Mouse (Mus musculus) liver, embryonic 14.5 days (tissue): ENCODE results near the gene Fkbp14. TPM values are rescaled to one million over a fixed set of nuclear protein-coding genes. Genes with fewer than 3 reads are reported as not detected.
A peak's percentile ranks its signal among the peaks of the same experiment; 100 is the strongest.

Experiments
- ATAC-seq: fragments of 200-750 bp; cut with Nextera tagmentation; 2 replicates; pipeline ENCODE4 v1.8.0; 2017; ENCODE audit warnings: moderate number of reproducible peaks, mild to moderate bottlenecking, moderate library complexity; ENCODE audit not compliant: insufficient read depth
- DNase-seq, 3 experiments: peaks; one replicate each; pipeline ENCODE4 v3.0.0-alpha.2; 2012 to 2013; ENCODE audit warnings: low read depth in 3 of 3, low spot score in 3 of 3
- H3K27ac ChIP-seq: fragments of 300-500 bp; sonication (generic); 2 replicates; pipeline ENCODE4 v1.5.1; 2014; ENCODE audit warnings: moderate library complexity, mild to moderate bottlenecking, control low read depth, inconsistent platforms
- H3K27me3 ChIP-seq: fragments of 300-500 bp; sonication (generic); 2 replicates; pipeline ENCODE4 v1.6.1; 2014; ENCODE audit warnings: mild to moderate bottlenecking, low read length, moderate library complexity; ENCODE audit not compliant: control insufficient read depth, insufficient read depth
- H3K36me3 ChIP-seq: fragments of 300-500 bp; sonication (generic); replicated peaks from 2 replicates; pipeline ENCODE4 v1.6.1; 2014; ENCODE audit warnings: low read depth; ENCODE audit not compliant: control insufficient read depth, insufficient read depth
- H3K4me1 ChIP-seq, 2 experiments: fragments of 200-500 bp in 1 of 2; fragments of 300-500 bp in 1 of 2; sonication (generic) in 1 of 2; replicated peaks; 2 replicates each; pipeline ENCODE4 v1.6.1; 2012 to 2014; ENCODE audit warnings: antibody characterized with exemption in 1 of 2, inconsistent platforms in 1 of 2, low read length in 1 of 2; ENCODE audit not compliant: control insufficient read depth in 2 of 2, insufficient read depth in 2 of 2
- H3K4me2 ChIP-seq: fragments of 300-500 bp; sonication (generic); 2 replicates; pipeline ENCODE4 v1.6.1; 2014; ENCODE audit warnings: low read depth, mild to moderate bottlenecking, control low read depth, moderate library complexity
- H3K4me3 ChIP-seq, 2 experiments: fragments of 200-500 bp in 1 of 2; fragments of 300-500 bp in 1 of 2; sonication (generic) in 1 of 2; 2 replicates each; pipeline ENCODE4 v1.5.1; 2012 to 2014; ENCODE audit warnings: low read depth in 2 of 2, low read length in 2 of 2, mild to moderate bottlenecking in 2 of 2, control low read depth in 1 of 2, inconsistent platforms in 1 of 2, moderate library complexity in 1 of 2; ENCODE audit not compliant: insufficient read depth in 1 of 2
- H3K9ac ChIP-seq: fragments of 300-500 bp; sonication (generic); replicated peaks from 2 replicates; pipeline ENCODE4 v1.6.1; 2014; ENCODE audit warnings: mild to moderate bottlenecking, control low read depth, moderate library complexity
- H3K9me3 ChIP-seq: fragments of 300-500 bp; sonication (generic); 2 replicates; pipeline ENCODE4 v1.6.1; 2016; ENCODE audit warnings: low read length, mixed read lengths; ENCODE audit not compliant: control insufficient read depth
- CTCF ChIP-seq: IDR thresholded peaks from 2 replicates; pipeline ENCODE4 v1.5.1; 2016; ENCODE audit warnings: antibody characterized with exemption, low read depth, control low read depth
- EP300 ChIP-seq: IDR thresholded peaks from 2 replicates; pipeline ENCODE4 v1.6.1; 2016; ENCODE audit warnings: antibody characterized with exemption, low read depth
- WGBS: fragments of 180-500 bp; shearing (Covaris S2); extraction: QIAGEN DNeasy Blood & Tissue Kit; methylation state at CpG from one replicate; pipeline ENCODE4 v1.1.7; 2014; ENCODE audit not compliant: insufficient replicate concordance; 5-methylcytosine and 5-hydroxymethylcytosine counted together
- polyA plus RNA-seq, 2 experiments: library from polyadenylated mRNA; depleted of rRNA in 1 of 2; stranded (reverse) in 1 of 2; unstranded in 1 of 2; fragments of >200 nt; fragmentation: Nextera tagmentation in 1 of 2; extraction: Ambion mirVana in 1 of 2; gene quantifications; 2 replicates each; pipeline versions ENCODE4 v1.2.1 to v1.2.3; 2012 to 2014

Gene Fkbp14
- polyA plus RNA-seq, 2 experiments = 3.5 to 4.0 TPM

- H3K4me1 ChIP-seq = no peaks in the 10 kb centered on the region
- no peak overlapping the region for H3K9ac ChIP-seq
- no peaks in the 10 kb centered on the region for H3K27me3 ChIP-seq
- DNase-seq (peak in 1 of 3 experiments; percentile 24), ATAC-seq (no peak)
- H3K27ac ChIP-seq = no peak overlapping the region
- 8% methylated on average over 2 of the region's 2 CpGs for WGBS
- H3K36me3 ChIP-seq = no peaks in the 10 kb centered on the region
- no peaks in the 10 kb centered on the region for H3K9me3 ChIP-seq
- TF ChIP-seq CTCF = peak; percentile 67
- no peak for TF ChIP-seq EP300
- H3K4me2 ChIP-seq = no peak overlapping the region
- H3K4me3 ChIP-seq = no peak overlapping the region
Measured at GRCm38 (mm10) chr6:54586175-54586574, 10.9 kb downstream of the Fkbp14 start.

GRCm38 (mm10) chr6:54573218-54573955, 23.7 kb downstream of the Fkbp14 start:
- H3K4me3 ChIP-seq = no peak overlapping the region
- H3K9me3 ChIP-seq = no peaks in the 10 kb centered on the region
- no peaks in the 10 kb centered on the region for H3K36me3 ChIP-seq
- 39% methylated on average over 6 of the region's 6 CpGs for WGBS
- H3K4me2 ChIP-seq = no peak overlapping the region
- DNase-seq (no peak), ATAC-seq (no peak)
- no peaks in the 10 kb centered on the region; the same call in 1 of the 2 replicates for H3K27me3 ChIP-seq
- no peak overlapping the region for H3K27ac ChIP-seq
- H3K4me1 ChIP-seq = no peaks in the 10 kb centered on the region
- TF ChIP-seq EP300 (no peak), CTCF (no peak)
- H3K9ac ChIP-seq = no peak overlapping the region

GRCm38 (mm10) chr6:54569776-54570175, 27.3 kb downstream of the Fkbp14 start:
- H3K9me3 ChIP-seq = no peaks in the 10 kb centered on the region
- peaks cover 21% of the 10 kb centered on the region for H3K27me3 ChIP-seq
- H3K9ac ChIP-seq = no peak overlapping the region
- ATAC-seq (no peak), DNase-seq (no peak)
- H3K4me3 ChIP-seq = no peak overlapping the region
- no peak for TF ChIP-seq CTCF
- no peak for TF ChIP-seq EP300
- H3K4me1 ChIP-seq = no peaks in the 10 kb centered on the region
- WGBS = 59% methylated on average over 7 of the region's 7 CpGs
- H3K36me3 ChIP-seq = no peaks in the 10 kb centered on the region
- H3K4me2 ChIP-seq = no peak overlapping the region
- no peak overlapping the region for H3K27ac ChIP-seq

- H3K4me1 ChIP-seq = no peaks in the 10 kb centered on the region
- DNase-seq (no peak), ATAC-seq (no peak)
- peak overlapping the region; percentile 57 for H3K4me2 ChIP-seq
- H3K36me3 ChIP-seq = no peaks in the 10 kb centered on the region
- H3K4me3 ChIP-seq = peak overlapping the region in 1 of 2 experiments; percentile 39; a peak in 2 of 4 replicates
- no peaks in the 10 kb centered on the region for H3K9me3 ChIP-seq
- H3K27me3 ChIP-seq = peaks cover 28% of the 10 kb centered on the region
- 14% methylated on average over 6 of the region's 6 CpGs for WGBS
- H3K9ac ChIP-seq = no peak overlapping the region
- TF ChIP-seq CTCF (no peak), EP300 (no peak)
- H3K27ac ChIP-seq = no peak overlapping the region
Measured at GRCm38 (mm10) chr6:54566546-54566919, 30.6 kb downstream of the Fkbp14 start.

GRCm38 (mm10) chr6:54565665-54566545, 31.2 kb downstream of the Fkbp14 start, which contains the start of gene Scrn1:
Scrn1 (minus strand) TSS chr6:54566489.
- no peak within 1 kb of the TSS for H3K27ac ChIP-seq
- H3K4me3 ChIP-seq = peak within 1 kb of the TSS; percentile 37 to 39
- TF ChIP-seq EP300 (no peak), CTCF (no peak)
- ATAC-seq (no peak), DNase-seq (no peak)
- no peaks in the 10 kb centered on the region for H3K9me3 ChIP-seq
- peak within 1 kb of the TSS; percentile 57 for H3K4me2 ChIP-seq
- peaks cover 28% of the 10 kb centered on the region for H3K27me3 ChIP-seq
- no peak within 1 kb of the TSS for H3K9ac ChIP-seq
- no peaks in the 10 kb centered on the region for H3K36me3 ChIP-seq
- 1% methylated on average over 60 of the region's 60 CpGs for WGBS
- H3K4me1 ChIP-seq = no peaks in the 10 kb centered on the region
